Mouse (Mus musculus) embryonic facial prominence, embryonic 14.5 days (tissue): ENCODE data around the gene Gzma. TPM values are rescaled to one million over a fixed set of nuclear protein-coding genes. Genes with fewer than 3 reads are reported as not detected.

Experiments
- ATAC-seq: fragments of 200-750 bp; cut with Nextera tagmentation; 2 replicates; pipeline ENCODE4 v1.8.0; 2017; ENCODE audit warnings: low read depth, moderate number of reproducible peaks, moderate TSS enrichment
- DNase-seq: peaks from one replicate; pipeline ENCODE4 v3.0.0-alpha.2; 2015; ENCODE audit warnings: low spot score
- H3K27ac ChIP-seq: fragments of 300-500 bp; sonication (generic); replicated peaks from 2 replicates; pipeline ENCODE4 v1.5.1; 2014; ENCODE audit warnings: low read depth, mild to moderate bottlenecking, low read length, moderate library complexity
- H3K27me3 ChIP-seq: fragments of 300-500 bp; sonication (generic); replicated peaks from 2 replicates; pipeline ENCODE4 v1.6.1; 2014; ENCODE audit warnings: low read length; ENCODE audit not compliant: control insufficient read depth, insufficient read depth
- H3K36me3 ChIP-seq: fragments of 300-500 bp; sonication (generic); 2 replicates; pipeline ENCODE4 v1.6.1; 2014; ENCODE audit warnings: low read length, mixed read lengths; ENCODE audit not compliant: control insufficient read depth, insufficient read depth
- H3K4me1 ChIP-seq: fragments of 300-500 bp; sonication (generic); 2 replicates; pipeline ENCODE4 v1.6.1; 2014; ENCODE audit warnings: antibody characterized with exemption, low read length; ENCODE audit not compliant: control insufficient read depth, insufficient read depth
- H3K4me2 ChIP-seq: fragments of 300-500 bp; sonication (generic); 2 replicates; pipeline ENCODE4 v1.6.1; 2014; ENCODE audit warnings: low read depth, mild to moderate bottlenecking, low read length, moderate library complexity, mixed read lengths
- H3K4me3 ChIP-seq: fragments of 300-500 bp; sonication (generic); 2 replicates; pipeline ENCODE4 v1.5.1; 2014; ENCODE audit warnings: low read depth, mild to moderate bottlenecking, low read length
- H3K9ac ChIP-seq: fragments of 300-500 bp; sonication (generic); 2 replicates; pipeline ENCODE4 v1.6.1; 2014; ENCODE audit warnings: low read depth, mild to moderate bottlenecking, low read length, moderate library complexity, mixed read lengths
- H3K9me3 ChIP-seq: fragments of 300-500 bp; sonication (generic); 2 replicates; pipeline ENCODE4 v1.6.1; 2016; ENCODE audit warnings: low read length; ENCODE audit not compliant: control insufficient read depth
- WGBS: fragments of 180-500 bp; shearing (Covaris S2); extraction: QIAGEN DNeasy Blood & Tissue Kit; methylation state at CpG from one replicate; pipeline ENCODE4 v1.1.7; 2014; 5-methylcytosine and 5-hydroxymethylcytosine counted together
- polyA plus RNA-seq: library from polyadenylated mRNA; unstranded; fragments of >200 nt; fragmentation: Nextera tagmentation; extraction: Ambion mirVana; gene quantifications from 2 replicates; pipeline ENCODE4 v1.2.1, GENCODE M21; 2014

Gene Gzma
- polyA plus RNA-seq, 1 experiment from 2014 or later = 0.46 TPM

DNA sequence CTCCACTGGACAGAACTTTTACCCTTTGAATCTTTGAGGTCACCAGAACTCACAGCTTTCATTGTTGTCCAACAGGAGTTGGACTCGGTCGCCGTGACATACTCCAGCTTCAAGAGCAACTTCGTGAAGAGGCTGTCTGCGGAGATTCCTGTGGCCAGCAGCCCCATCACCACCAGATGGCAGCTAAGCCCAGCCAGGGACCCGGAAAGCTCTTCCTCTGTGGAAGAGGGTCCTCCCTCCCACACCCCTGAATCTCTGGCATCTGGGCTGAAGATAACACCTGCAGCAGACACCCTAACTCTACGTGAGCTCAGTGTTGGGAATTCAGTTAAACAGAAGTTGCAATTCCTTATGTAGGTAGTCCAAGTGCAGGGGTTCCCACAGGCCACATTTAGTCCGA is 45.0 kb downstream of the Gzma start:
- DNase-seq = peak; percentile 23
- WGBS = 45% methylated on average over 8 of the region's 8 CpGs
- no peaks in the 10 kb centered on the region for H3K9me3 ChIP-seq
- no peaks in the 10 kb centered on the region for H3K27me3 ChIP-seq
- H3K9ac ChIP-seq = no peak overlapping the region
- ATAC-seq = no peak
- no peak overlapping the region for H3K27ac ChIP-seq
- H3K4me1 ChIP-seq = no peaks in the 10 kb centered on the region
- H3K4me3 ChIP-seq = no peak overlapping the region
- no peak overlapping the region for H3K4me2 ChIP-seq
- H3K36me3 ChIP-seq = no peaks in the 10 kb centered on the region

DNA sequence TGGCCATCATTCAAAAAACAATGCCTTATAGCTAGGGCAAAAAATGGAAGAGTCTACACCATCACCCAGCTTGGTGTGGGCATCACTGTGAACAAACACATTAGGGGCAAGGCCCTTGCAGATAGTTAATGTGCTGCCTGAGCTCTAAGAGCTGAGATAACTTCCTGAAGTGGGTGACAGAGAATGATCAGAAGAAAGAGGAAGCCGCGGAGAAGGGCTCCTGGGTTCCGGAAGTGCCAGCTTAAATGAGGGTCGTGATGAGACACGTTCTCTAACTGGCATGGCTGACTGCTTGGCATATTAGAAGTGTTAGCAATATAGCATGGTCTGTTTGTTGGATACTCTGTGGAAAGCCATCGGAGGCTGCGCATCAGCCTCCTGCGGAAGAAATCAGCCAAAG is 46.6 kb downstream of the Gzma start:
- H3K27ac ChIP-seq = no peak overlapping the region
- H3K36me3 ChIP-seq = no peaks in the 10 kb centered on the region
- H3K4me2 ChIP-seq = no peak overlapping the region
- no peaks in the 10 kb centered on the region for H3K9me3 ChIP-seq
- H3K4me3 ChIP-seq = no peak overlapping the region
- no peaks in the 10 kb centered on the region for H3K4me1 ChIP-seq
- 94% methylated on average over 8 of the region's 8 CpGs for WGBS
- ATAC-seq = no peak
- H3K27me3 ChIP-seq = no peaks in the 10 kb centered on the region
- no peak for DNase-seq
- no peak overlapping the region for H3K9ac ChIP-seq

DNA sequence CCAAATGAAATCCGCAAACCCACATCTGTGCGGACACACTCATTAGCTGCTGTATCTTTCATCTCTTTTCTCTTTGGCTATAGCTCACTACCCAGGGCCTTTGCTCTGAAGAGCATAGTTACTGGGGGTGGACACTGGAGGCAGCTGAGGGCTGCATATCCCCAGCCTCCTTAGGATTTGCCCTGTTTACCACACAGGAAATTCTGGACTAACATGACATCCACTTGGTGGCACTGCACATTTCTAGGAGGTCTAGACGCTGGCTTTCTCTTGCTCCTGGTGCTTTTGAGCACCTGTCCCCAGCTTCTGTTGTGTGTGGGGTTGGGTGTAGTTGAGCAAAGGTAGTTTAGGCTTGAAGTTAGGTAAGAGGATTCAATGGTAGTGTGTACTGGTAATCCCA is 53.1 kb downstream of the Gzma start:
- peaks cover 9% of the 10 kb centered on the region for H3K36me3 ChIP-seq
- no peak overlapping the region for H3K27ac ChIP-seq
- DNase-seq (no peak), ATAC-seq (no peak)
- no peak overlapping the region for H3K9ac ChIP-seq
- 78% methylated on average over 3 of the region's 3 CpGs for WGBS
- H3K27me3 ChIP-seq = no peaks in the 10 kb centered on the region
- no peak overlapping the region for H3K4me3 ChIP-seq
- no peak overlapping the region for H3K4me2 ChIP-seq
- H3K9me3 ChIP-seq = no peaks in the 10 kb centered on the region
- peaks cover 5% of the 10 kb centered on the region; the same call in 1 of the 2 replicates for H3K4me1 ChIP-seq

DNA sequence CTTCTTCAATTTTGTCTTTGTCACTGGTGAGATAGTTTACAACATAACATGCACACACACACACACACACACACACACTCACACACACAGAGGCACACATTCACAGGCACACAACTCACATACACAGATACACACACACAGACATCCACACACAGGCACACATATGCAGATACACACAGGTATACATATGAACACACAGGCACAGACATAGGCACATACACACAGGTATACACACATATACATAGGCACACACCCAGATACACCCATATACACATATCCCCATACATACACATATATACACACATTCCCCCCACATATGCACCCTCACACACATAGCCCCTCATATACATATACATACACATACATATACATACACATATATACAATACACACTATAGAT is 53.8 kb downstream of the Gzma start:
- DNase-seq = no peak

DNA sequence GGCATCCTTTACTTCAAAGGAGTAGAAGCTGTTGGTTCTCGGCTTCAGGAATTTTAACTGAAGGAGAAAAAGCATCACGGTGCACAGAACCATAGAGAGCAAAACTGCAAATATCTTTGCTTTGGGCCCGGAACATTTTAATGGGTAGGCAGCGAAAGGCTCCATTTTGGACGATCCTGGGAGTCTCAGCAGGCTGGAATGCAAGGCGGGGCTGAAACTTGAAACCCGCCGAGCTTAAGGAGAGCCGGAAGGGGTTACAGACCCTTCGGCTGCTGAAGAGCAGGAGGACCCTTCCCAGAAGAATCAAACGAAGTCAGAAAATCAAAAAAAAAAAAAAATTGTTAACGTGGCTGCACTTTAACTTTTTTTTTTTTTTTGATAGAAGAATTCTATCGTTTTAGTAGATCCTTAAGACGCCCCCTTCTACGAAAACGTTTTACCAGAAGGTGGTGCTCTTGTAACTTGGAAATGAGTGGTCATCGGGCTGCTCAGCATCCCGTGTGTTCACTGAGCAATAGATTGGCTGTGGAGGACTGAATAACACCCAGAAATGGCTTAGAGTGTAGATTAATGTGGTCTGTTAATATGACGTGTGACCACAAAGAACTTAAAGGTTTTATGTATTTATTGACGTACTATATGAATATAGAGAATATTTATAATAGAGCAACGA is 54.4 kb downstream of the Gzma start, which contains the start of gene Gpx8:
Gene Gpx8, minus strand, starts transcription at position 200 of the 673 bp plus-strand sequence.
- DNase-seq = peak; percentile 96
- peaks cover 5% of the 10 kb centered on the region; the same call in 1 of the 2 replicates for H3K4me1 ChIP-seq
- H3K4me3 ChIP-seq = peak within 1 kb of the TSS; percentile 56
- H3K36me3 ChIP-seq = peaks cover 18% of the 10 kb centered on the region
- ATAC-seq = peak; percentile 95
- 3% methylated on average over 21 of the region's 21 CpGs for WGBS
- peak within 1 kb of the TSS; percentile 70 for H3K9ac ChIP-seq
- H3K4me2 ChIP-seq = peak within 1 kb of the TSS; percentile 60
- H3K27ac ChIP-seq = peak within 1 kb of the TSS; percentile 86
- H3K9me3 ChIP-seq = no peaks in the 10 kb centered on the region
- H3K27me3 ChIP-seq = no peaks in the 10 kb centered on the region

More for the DNA sequence above, 53.8 kb downstream of the Gzma start:
- Histone ChIP-seq H3K36me3 (peaks cover 16% of the 10 kb centered on the region), H3K4me1 (peaks cover 5% of the 10 kb centered on the region; the same call in 1 of the 2 replicates), H3K4me2 (peak overlapping the region; percentile 60), H3K9ac (no peak overlapping the region), H3K27ac (0 out of 2 replicates have a peak overlapping the region, but pooled peaks have one; percentile 15), H3K9me3 (no peaks in the 10 kb centered on the region), H3K4me3 (no peak overlapping the region; the same call in 1 of the 2 replicates), H3K27me3 (no peaks in the 10 kb centered on the region)
- ATAC-seq = peak; percentile 30

DNA sequence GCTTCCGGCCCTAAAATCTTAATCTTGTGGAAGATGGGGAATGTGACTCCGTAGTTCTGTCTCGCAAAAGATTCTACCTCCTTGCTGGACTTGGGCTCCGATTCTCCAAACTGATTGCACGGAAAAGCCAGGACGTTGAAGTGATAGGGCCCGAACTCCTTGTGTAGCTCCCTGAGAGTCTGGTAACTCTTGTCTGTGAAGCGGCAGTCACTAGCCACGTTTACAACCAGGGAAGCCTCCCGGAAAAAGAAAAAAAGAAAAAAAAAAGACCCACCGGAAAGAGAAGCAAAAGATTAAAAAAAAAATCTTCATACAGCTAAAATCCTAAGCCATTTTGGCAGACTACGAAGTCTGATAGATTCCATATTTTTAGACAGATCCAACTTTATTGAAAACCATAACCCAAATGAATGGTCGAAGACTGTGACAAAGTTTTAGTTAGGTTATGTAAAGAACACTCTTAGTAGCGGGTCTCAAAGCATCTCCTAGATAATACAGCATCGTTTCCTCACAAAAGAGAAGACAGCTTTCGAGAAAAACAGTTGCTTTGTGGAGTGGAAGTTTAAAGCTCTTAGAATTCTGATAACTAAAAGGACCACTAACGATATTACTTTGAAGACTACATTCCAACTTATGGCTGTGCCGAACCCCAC is 55.2 kb downstream of the Gzma start:
- peaks cover 18% of the 10 kb centered on the region for H3K36me3 ChIP-seq
- peak overlapping the region; percentile 60 for H3K4me2 ChIP-seq
- H3K27me3 ChIP-seq = no peaks in the 10 kb centered on the region
- H3K4me3 ChIP-seq = peak overlapping the region; percentile 56
- peak overlapping the region; percentile 86 for H3K27ac ChIP-seq
- H3K9me3 ChIP-seq = no peaks in the 10 kb centered on the region
- peaks cover 5% of the 10 kb centered on the region; the same call in 1 of the 2 replicates for H3K4me1 ChIP-seq
- 6% methylated on average over 18 of the region's 18 CpGs for WGBS
- H3K9ac ChIP-seq = peak overlapping the region; percentile 70
- no peak for ATAC-seq
- peak; percentile 69 for DNase-seq

DNA sequence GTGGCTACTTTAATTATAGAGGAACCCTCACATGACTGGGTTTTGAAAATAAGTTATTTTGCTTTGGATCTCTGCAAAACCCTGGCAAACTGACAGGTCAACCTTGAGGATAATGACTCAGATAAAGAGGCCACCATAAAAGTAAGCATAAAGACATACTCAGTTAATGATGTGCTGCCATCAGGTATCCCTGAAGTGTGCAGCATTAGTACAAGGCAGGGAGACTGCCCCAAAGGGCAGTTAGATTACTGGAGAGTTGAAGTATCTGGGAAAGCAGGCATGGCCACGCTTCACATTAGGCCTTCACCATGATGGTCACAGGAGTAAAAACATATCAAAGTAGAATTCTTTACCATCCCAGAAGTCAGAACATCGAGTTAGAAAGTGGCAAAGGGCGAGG is 55.9 kb downstream of the Gzma start:
- peaks cover 18% of the 10 kb centered on the region for H3K36me3 ChIP-seq
- WGBS = 39% methylated on average over 3 of the region's 3 CpGs
- H3K4me2 ChIP-seq = peak overlapping the region; percentile 60
- peak overlapping the region; percentile 70 for H3K9ac ChIP-seq
- H3K4me1 ChIP-seq = peaks cover 5% of the 10 kb centered on the region; the same call in 1 of the 2 replicates
- ATAC-seq = no peak
- H3K27me3 ChIP-seq = no peaks in the 10 kb centered on the region
- peak overlapping the region; percentile 56 for H3K4me3 ChIP-seq
- H3K27ac ChIP-seq = peak overlapping the region; percentile 86; the same call in 1 of the 2 replicates
- no peak for DNase-seq
- H3K9me3 ChIP-seq = no peaks in the 10 kb centered on the region
